Comparison of ENCODE assay signal across 27 mouse cellular contexts in genomic region chr2:36281138-36281537, GRCm38 (mm10).
"Had no signal": no experiment of that assay in that cellular context is flagged by ENCODE, and none has a peak within 500 bp of the region (broad histone marks: within the 10 kb centered on the region; RNA-seq: fewer than 3 reads in every experiment).

No protein-coding gene starts in this region.

- DNase-seq: left cerebral cortex, postnatal 4 days; liver; liver, embryonic 13.5 days; liver, postnatal 0 days; lung, adult 18-20 months; lung, adult 2 months; lung, embryonic 14.5 days; lung, postnatal 10 days; lung, postnatal 14 days; lung, postnatal 36 days; lung, postnatal 4 days; midbrain, embryonic 14.5 days had no signal

- H3K36me3 ChIP-seq: limb, embryonic 10.5 days; limb, embryonic 12.5 days; limb, embryonic 13.5 days; limb, embryonic 15.5 days; liver, embryonic 12.5 days; liver, embryonic 13.5 days; liver, embryonic 15.5 days; lung, embryonic 15.5 days; midbrain, embryonic 10.5 days; midbrain, embryonic 12.5 days; midbrain, embryonic 13.5 days; midbrain, embryonic 15.5 days; neural tube, embryonic 12.5 days had no signal

- H3K4me3 ChIP-seq: limb, embryonic 10.5 days; limb, embryonic 12.5 days; limb, embryonic 13.5 days; limb, embryonic 15.5 days; liver, embryonic 12.5 days; liver, embryonic 13.5 days; liver, embryonic 15.5 days; lung, embryonic 15.5 days; megakaryocyte, embryonic 14.5 days; midbrain, embryonic 10.5 days; midbrain, embryonic 12.5 days; midbrain, embryonic 13.5 days; midbrain, embryonic 15.5 days; neural tube, embryonic 12.5 days had no signal

- H3K27me3 ChIP-seq: limb, embryonic 12.5 days; limb, embryonic 13.5 days; limb, embryonic 15.5 days; liver, embryonic 12.5 days; liver, embryonic 13.5 days; lung, embryonic 15.5 days; midbrain, embryonic 12.5 days; midbrain, embryonic 13.5 days; midbrain, embryonic 15.5 days; neural tube, embryonic 12.5 days had no signal

- H3K4me2 ChIP-seq: limb, embryonic 12.5 days; limb, embryonic 13.5 days; limb, embryonic 15.5 days; liver, embryonic 11.5 days; liver, embryonic 12.5 days; liver, embryonic 13.5 days; liver, embryonic 15.5 days; lung, embryonic 14.5 days; lung, embryonic 15.5 days; midbrain, embryonic 11.5 days; midbrain, embryonic 12.5 days; midbrain, embryonic 13.5 days; midbrain, embryonic 15.5 days; neural tube, embryonic 12.5 days had no signal
